Mouse (Mus musculus) stomach, embryonic 15.5 days (tissue): ENCODE results near the gene Il1rapl1. TPM values are rescaled to one million over a fixed set of nuclear protein-coding genes. Genes with fewer than 3 reads are reported as not detected.
"Not testable (repeated sequence)": the region's sequence is repeated elsewhere in the genome, so short reads cannot be mapped to it uniquely, and the experiment has no call there.

Experiments used
- ATAC-seq: fragments of 200-750 bp; cut with Nextera tagmentation; 2 replicates; pipeline ENCODE4 v1.8.0; 2017; ENCODE audit warnings: low read depth, moderate number of reproducible peaks, moderate TSS enrichment; ENCODE audit not compliant: insufficient read depth, low FRiP score
- H3K27ac ChIP-seq: fragments of 300-500 bp; sonication (generic); 2 replicates; pipeline ENCODE4 v1.5.1; 2015; ENCODE audit warnings: mild to moderate bottlenecking, inconsistent platforms
- H3K27me3 ChIP-seq: fragments of 300-500 bp; sonication (generic); replicated peaks from 2 replicates; pipeline ENCODE4 v1.6.1; 2015; ENCODE audit warnings: inconsistent platforms
- H3K36me3 ChIP-seq: fragments of 300-500 bp; sonication (generic); 2 replicates; pipeline ENCODE4 v1.6.1; 2015; ENCODE audit warnings: inconsistent platforms
- H3K4me1 ChIP-seq: fragments of 300-500 bp; sonication (generic); 2 replicates; pipeline ENCODE4 v1.6.1; 2015; ENCODE audit warnings: inconsistent platforms
- H3K4me2 ChIP-seq: fragments of 300-500 bp; sonication (generic); 2 replicates; pipeline ENCODE4 v1.6.1; 2015; ENCODE audit warnings: mild to moderate bottlenecking, inconsistent platforms
- H3K4me3 ChIP-seq: fragments of 300-500 bp; sonication (generic); replicated peaks from 2 replicates; pipeline ENCODE4 v1.5.1; 2015; ENCODE audit warnings: inconsistent platforms
- H3K9ac ChIP-seq: fragments of 300-500 bp; sonication (generic); 2 replicates; pipeline ENCODE4 v1.6.1; 2015; ENCODE audit warnings: inconsistent platforms
- H3K9me3 ChIP-seq: fragments of 300-500 bp; sonication (generic); 2 replicates; pipeline ENCODE4 v1.6.1; 2016; ENCODE audit warnings: inconsistent platforms
- WGBS: fragments of 180-500 bp; shearing (Covaris S2); methylation state at CpG from one replicate; pipeline ENCODE4 v1.1.7; 2015; 5-methylcytosine and 5-hydroxymethylcytosine counted together
- polyA plus RNA-seq: library from polyadenylated mRNA; unstranded; fragments of >200 nt; fragmentation: Nextera tagmentation; extraction: Ambion mirVana; gene quantifications from 2 replicates; pipeline ENCODE4 v1.2.1, GENCODE M21; 2015

Gene Il1rapl1
- polyA plus RNA-seq, 1 experiment from 2014 or later = 1.7 TPM

DNA sequence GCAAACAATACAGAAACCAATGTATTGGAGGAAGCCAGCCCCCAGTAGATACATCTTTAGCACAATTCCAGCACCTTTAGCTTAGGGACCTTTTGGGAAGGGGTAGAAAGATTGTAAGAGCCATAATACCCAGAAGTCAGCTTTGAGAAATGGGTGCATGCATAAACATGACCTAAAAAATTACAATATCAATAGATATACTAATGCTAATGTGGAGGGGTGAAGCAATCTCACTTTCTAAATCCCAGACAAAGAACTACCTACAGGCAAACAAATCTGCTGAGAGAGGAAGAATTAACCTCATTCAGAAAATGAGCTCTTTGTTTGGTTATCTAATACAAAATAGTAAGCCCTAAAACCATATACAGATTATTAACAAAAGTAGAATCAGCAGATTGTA, 607.4 kb downstream of the Il1rapl1 start:
- Histone ChIP-seq H3K9me3 (no peaks in the 10 kb centered on the region), H3K27me3 (no peaks in the 10 kb centered on the region), H3K4me2 (no peak overlapping the region), H3K27ac (no peak overlapping the region), H3K4me1 (no peaks in the 10 kb centered on the region), H3K4me3 (no peak overlapping the region), H3K9ac (no peak overlapping the region), H3K36me3 (no peaks in the 10 kb centered on the region)
- ATAC-seq = no peak

DNA sequence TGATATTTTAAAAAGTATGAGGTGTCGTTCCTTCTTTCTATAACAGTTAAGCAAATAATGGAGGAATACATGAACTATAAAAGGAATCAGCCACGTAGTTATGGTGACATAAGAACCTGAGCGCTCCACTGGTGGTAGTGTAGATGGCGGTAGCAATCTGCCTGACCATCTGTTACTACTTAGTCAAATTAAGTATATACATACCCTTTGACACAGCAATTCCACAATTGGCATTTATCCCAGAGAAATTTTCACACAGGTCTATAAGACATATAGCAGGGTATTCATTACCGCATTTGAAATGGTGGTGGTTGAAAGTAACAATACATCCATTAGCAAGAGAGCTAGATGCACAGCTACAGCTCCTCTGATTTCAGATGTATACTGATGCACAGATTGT, 612.8 kb downstream of the Il1rapl1 start:
- Histone ChIP-seq H3K4me3 (no peak overlapping the region), H3K4me2 (no peak overlapping the region), H3K36me3 (no peaks in the 10 kb centered on the region), H3K27ac (no peak overlapping the region), H3K9ac (no peak overlapping the region), H3K27me3 (no peaks in the 10 kb centered on the region), H3K9me3 (no peaks in the 10 kb centered on the region), H3K4me1 (no peaks in the 10 kb centered on the region)
- ATAC-seq = no peak
- 65% methylated on average over 5 of the region's 5 CpGs for WGBS

DNA sequence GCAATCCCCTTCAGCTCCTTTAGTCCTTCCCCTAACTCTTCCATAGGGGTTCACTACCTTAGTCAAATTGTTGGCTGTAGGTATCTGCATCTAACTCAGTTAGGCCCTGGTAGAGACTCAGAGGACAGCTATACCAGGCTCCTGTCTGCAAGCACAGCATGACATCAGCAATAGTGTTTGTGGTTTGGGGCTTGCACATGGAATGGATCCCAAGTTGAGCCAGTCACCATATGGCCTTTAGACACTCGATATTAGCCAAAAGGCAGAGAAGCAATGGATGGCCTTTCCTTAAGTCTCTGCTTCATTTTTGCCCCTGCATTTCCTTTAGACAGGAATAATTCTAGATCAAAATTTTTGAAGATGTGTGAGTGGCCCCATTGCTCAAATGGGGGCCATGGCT, 632.0 kb downstream of the Il1rapl1 start:
- Histone ChIP-seq H3K27ac (no peak overlapping the region), H3K36me3 (no peaks in the 10 kb centered on the region), H3K27me3 (no peaks in the 10 kb centered on the region), H3K9me3 (no peaks in the 10 kb centered on the region), H3K4me1 (no peaks in the 10 kb centered on the region), H3K9ac (no peak overlapping the region), H3K4me3 (no peak overlapping the region), H3K4me2 (no peak overlapping the region)
- 68% methylated on average over 1 of the region's 1 CpGs for WGBS
- ATAC-seq = no peak

DNA sequence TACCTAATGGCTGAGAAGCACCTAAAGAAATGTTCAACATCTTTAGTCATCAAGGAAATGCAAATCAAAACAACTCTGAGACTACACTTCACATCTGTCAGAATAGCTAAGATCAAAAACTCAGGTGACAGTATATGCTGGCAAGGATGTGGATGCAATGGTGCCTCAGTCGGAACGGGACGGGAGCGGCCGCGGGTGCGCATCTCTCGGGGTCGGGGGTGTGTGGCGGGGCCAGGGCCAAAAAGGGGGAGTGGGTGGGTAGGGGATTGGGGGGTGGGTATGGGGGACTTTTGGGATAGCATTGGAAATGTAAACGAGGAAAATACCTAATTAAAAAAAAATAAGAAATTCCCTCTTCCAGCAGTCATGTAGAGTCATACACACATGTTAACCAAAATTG, 877.3 kb downstream of the Il1rapl1 start:
- H3K9me3 ChIP-seq, H3K4me2 ChIP-seq, H3K27me3 ChIP-seq, H3K4me3 ChIP-seq, H3K36me3 ChIP-seq, H3K27ac ChIP-seq, H3K9ac ChIP-seq, H3K4me1 ChIP-seq: not testable (repeated sequence)
- peak; percentile 91; the same call in 1 of the 2 replicates for ATAC-seq
- 54% methylated on average over 11 of the region's 11 CpGs for WGBS

DNA sequence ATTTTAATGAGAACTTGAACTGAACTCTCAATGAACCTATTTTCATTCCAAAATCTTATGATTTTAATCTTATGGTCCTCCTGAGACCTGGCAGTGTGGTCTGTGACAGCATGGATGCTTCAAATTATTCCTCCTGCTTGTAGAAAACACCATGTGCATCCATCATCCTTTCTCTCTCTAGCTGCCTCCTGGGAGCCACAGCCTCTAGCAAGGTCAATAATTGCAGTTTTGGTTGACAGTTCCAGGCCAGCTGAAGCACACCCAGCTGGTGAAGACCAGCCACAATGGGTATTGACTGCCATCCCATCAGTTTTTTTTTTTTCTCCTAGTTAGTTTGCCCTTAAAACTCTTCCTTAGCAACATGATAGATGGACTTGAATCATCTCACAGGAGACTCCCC, 890.2 kb downstream of the Il1rapl1 start:
- no peak overlapping the region for H3K27ac ChIP-seq

DNA sequence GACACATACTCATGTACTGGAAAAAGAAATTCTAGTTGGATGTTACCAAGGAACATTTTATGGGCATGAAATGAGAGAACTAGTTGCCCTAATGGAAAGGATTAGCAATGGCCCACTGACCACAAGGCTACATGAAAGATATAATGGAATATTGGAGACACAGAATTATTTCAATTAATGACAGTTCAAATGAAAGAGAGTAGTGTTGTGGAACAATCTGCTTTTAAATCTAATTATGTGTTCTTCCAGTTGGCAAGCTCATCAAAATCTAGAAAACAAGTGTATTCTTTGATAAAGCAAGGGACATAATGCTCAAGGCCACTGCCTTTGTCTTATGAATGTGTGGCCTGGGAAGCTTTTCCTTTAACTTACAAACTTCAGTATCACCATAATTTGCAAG, 1113.1 kb downstream of the Il1rapl1 start:
- Histone ChIP-seq H3K36me3 (no peaks in the 10 kb centered on the region), H3K9me3 (no peaks in the 10 kb centered on the region), H3K4me3 (no peak overlapping the region), H3K27ac (no peak overlapping the region), H3K9ac (no peak overlapping the region), H3K4me1 (no peaks in the 10 kb centered on the region), H3K4me2 (no peak overlapping the region), H3K27me3 (no peaks in the 10 kb centered on the region)
- ATAC-seq = no peak

More for the DNA sequence above, 890.2 kb downstream of the Il1rapl1 start:
- no peak overlapping the region for H3K9ac ChIP-seq
- no peaks in the 10 kb centered on the region for H3K36me3 ChIP-seq
- no peak for ATAC-seq
- H3K4me1 ChIP-seq = no peaks in the 10 kb centered on the region
- H3K9me3 ChIP-seq = no peaks in the 10 kb centered on the region
- no peaks in the 10 kb centered on the region for H3K27me3 ChIP-seq
- H3K4me2 ChIP-seq = no peak overlapping the region
- H3K4me3 ChIP-seq = no peak overlapping the region

DNA sequence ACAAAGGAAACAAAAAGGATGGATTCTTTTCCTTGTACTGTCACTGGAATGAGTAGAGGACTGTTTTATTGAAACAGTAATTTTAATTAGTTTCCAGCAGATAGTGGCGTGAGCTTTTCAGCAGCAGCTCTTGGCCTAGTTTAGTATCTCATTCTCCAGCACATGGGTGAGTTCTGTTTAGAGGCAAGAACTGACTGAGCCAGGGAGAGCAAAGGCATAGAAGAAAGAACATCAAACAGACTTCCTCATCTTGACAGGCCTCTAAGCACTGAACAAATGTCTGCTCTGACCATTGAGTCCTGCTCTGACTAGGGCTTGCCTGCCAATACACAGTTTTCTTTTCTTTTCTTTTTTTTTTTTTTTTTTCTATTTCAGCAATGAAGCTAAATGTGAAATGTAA, 1160.3 kb downstream of the Il1rapl1 start:
- Histone ChIP-seq H3K4me1 (no peaks in the 10 kb centered on the region), H3K36me3 (no peaks in the 10 kb centered on the region), H3K9ac (no peak overlapping the region), H3K27ac (no peak overlapping the region), H3K4me3 (no peak overlapping the region), H3K27me3 (no peaks in the 10 kb centered on the region), H3K4me2 (no peak overlapping the region), H3K9me3 (no peaks in the 10 kb centered on the region)
- WGBS = 57% methylated on average over 1 of the region's 1 CpGs
- no peak for ATAC-seq

DNA sequence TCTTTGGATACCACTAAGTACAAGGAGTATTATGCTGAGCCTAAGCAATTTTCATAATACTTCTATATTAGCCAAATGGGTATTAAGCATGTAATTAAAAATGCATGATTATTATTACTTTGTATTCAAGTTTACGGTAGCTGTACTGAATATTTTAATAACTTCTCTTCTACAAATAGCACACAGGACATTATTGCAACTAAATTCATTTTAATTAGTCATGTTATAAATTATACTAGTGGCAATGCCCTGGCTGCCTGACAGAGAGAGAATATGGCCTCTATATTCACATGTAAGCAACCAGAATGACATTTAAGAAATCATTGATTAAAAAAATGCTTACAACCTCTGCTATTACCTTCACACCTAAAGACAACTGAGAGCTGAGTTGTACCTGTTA, 1160.8 kb downstream of the Il1rapl1 start:
- ATAC-seq = no peak
- Histone ChIP-seq H3K27ac (no peak overlapping the region), H3K9ac (no peak overlapping the region), H3K36me3 (no peaks in the 10 kb centered on the region), H3K4me3 (no peak overlapping the region), H3K9me3 (no peaks in the 10 kb centered on the region), H3K27me3 (no peaks in the 10 kb centered on the region), H3K4me2 (no peak overlapping the region), H3K4me1 (no peaks in the 10 kb centered on the region)
- WGBS = 91% methylated on average over 1 of the region's 1 CpGs

DNA sequence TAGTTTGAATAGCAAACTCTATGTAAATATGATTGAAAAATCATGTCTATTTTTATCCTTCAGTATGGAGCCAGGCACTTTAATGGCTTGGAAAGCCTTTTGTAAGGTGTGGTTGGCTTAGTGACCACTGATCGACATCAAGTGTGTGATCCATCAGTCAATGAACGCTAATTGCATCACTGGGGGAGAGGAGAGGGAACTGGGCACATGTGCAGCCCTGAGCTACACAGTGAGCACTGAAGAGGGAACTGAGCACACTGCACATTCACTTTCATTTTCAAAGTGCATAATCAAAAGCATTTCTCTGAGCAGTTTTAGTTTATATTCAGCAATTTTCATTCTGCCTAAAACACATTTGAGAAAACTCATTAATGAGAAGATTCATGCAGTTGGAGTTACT, 1164.5 kb downstream of the Il1rapl1 start:
- WGBS = 41% methylated on average over 2 of the region's 2 CpGs
- H3K4me2 ChIP-seq = no peak overlapping the region
- H3K36me3 ChIP-seq = no peaks in the 10 kb centered on the region
- no peak for ATAC-seq
- H3K27me3 ChIP-seq = no peaks in the 10 kb centered on the region
- H3K4me1 ChIP-seq = no peaks in the 10 kb centered on the region
- no peak overlapping the region for H3K4me3 ChIP-seq
- H3K9ac ChIP-seq = no peak overlapping the region
- H3K27ac ChIP-seq = no peak overlapping the region
- H3K9me3 ChIP-seq = no peaks in the 10 kb centered on the region

DNA sequence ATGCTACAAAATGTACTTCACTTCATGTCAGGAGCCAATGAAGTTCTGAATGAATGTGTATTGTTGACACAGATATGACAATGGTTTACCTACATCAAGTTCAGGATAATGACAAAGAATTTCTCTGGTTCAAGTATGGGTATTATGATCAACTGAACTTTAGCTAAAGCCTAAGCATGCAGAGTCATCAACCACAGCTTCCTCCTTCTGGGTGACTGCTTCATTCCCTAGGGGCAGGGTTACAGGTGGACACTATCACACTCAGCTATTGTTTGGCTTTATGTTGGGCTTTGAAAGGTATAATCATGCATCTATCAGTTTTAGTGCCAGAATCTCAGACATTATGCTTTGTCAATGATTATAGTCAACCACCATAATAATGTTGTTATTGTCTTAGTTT, 1166.3 kb downstream of the Il1rapl1 start:
- Histone ChIP-seq H3K9me3 (no peaks in the 10 kb centered on the region), H3K4me1 (no peaks in the 10 kb centered on the region), H3K27ac (no peak overlapping the region), H3K4me2 (no peak overlapping the region), H3K4me3 (no peak overlapping the region), H3K36me3 (no peaks in the 10 kb centered on the region), H3K9ac (no peak overlapping the region), H3K27me3 (no peaks in the 10 kb centered on the region)
- ATAC-seq = no peak

DNA sequence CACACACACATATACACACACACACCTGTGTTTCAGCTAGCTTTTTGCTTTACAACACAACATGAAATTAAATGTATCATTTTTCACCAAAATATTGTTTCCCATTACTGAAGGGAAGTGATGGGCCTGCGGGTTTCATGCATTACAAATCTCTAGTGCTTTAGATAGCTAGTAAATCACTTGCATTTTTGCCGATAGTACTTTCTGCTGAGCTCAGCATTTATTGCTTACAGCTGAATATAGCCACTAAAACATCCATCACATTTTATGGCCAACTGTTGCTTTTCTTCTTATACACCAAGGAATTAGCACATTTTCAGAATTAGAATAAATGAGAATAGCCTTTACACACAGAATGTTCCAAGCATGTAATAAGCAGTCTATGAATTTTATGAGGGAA, 1260.6 kb downstream of the Il1rapl1 start:
- Histone ChIP-seq H3K36me3 (no peaks in the 10 kb centered on the region), H3K27me3 (no peaks in the 10 kb centered on the region), H3K4me2 (no peak overlapping the region), H3K9ac (no peak overlapping the region), H3K4me3 (no peak overlapping the region), H3K4me1 (no peaks in the 10 kb centered on the region), H3K9me3 (no peaks in the 10 kb centered on the region), H3K27ac (no peak overlapping the region)
- WGBS = 76% methylated on average over 2 of the region's 2 CpGs
- ATAC-seq = no peak

DNA sequence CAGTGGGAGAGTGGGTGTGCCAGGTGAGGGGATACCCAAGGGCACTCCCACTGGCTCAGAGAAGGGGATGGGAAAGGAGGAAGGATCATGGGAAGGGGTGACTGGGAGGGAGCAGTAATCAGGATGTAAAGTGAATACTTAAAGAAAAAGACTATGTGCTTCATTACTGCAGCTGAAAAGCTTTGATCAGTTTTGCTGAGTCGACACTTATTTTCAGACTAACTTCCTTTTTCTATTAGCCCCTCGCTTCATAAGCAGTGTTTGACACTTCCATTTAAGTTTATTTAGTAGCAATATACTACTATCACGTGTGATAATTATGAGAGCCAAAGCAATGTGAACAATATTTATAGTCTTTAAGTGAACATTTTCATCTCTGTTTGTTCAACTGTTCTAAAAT, 1307.2 kb downstream of the Il1rapl1 start:
- no peak for ATAC-seq
- 73% methylated on average over 3 of the region's 3 CpGs for WGBS
- Histone ChIP-seq H3K9me3 (no peaks in the 10 kb centered on the region), H3K36me3 (no peaks in the 10 kb centered on the region), H3K4me2 (no peak overlapping the region), H3K9ac (no peak overlapping the region), H3K27me3 (no peaks in the 10 kb centered on the region), H3K27ac (no peak overlapping the region), H3K4me3 (no peak overlapping the region), H3K4me1 (no peaks in the 10 kb centered on the region)

DNA sequence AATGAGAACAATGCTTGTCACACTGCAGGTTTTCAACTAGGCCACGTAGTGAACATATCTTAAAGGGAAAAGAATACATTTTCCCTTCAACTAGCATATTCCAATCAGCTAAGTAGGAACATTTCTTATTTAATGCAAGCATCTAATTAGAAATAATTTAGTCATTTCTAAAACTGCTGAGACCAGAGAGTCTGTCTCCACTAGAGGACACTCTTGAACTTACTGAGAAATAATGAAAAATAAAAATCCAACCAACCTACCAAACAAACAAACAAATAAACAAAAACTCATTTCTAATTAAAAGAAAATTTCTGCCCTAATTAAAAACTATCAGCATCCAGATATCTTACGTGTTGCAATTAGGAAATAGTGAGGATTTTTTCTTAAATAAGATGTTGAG, 1312.7 kb downstream of the Il1rapl1 start:
- H3K4me1 ChIP-seq = no peaks in the 10 kb centered on the region
- H3K4me3 ChIP-seq = no peak overlapping the region
- H3K4me2 ChIP-seq = no peak overlapping the region
- no peak overlapping the region for H3K27ac ChIP-seq
- no peaks in the 10 kb centered on the region for H3K36me3 ChIP-seq
- H3K9me3 ChIP-seq = no peaks in the 10 kb centered on the region
- H3K9ac ChIP-seq = no peak overlapping the region
- WGBS = 72% methylated on average over 2 of the region's 2 CpGs
- no peaks in the 10 kb centered on the region for H3K27me3 ChIP-seq
- no peak for ATAC-seq
